Mouse (Mus musculus): ENCODE data around the gene Ciao1. TPM values are rescaled to one million over a fixed set of nuclear protein-coding genes. Genes with fewer than 3 reads are reported as not detected.

Gene Ciao1
- total and polyA plus RNA-seq, 3 experiments, result 83.8 to 86.3 TPM; not detected in 1

- no peak for TF ChIP-seq TAL1 (IDR thresholded peaks at IDR 0.05; ENCODE audit: low read length)
Measured at GRCm38 (mm10) chr2:127204932-127205331, 42.7 kb downstream of the Ciao1 start (continued).

Other genes starting within 250 kb of the Ciao1 start
- 9.4 and 10.5 TPM in 2 replicates for gene Ap4e1, start 239.1 kb downstream of the Ciao1 start, total RNA-seq (2012; rRNA removed)
- gene Ap4e1, start 239.1 kb downstream of the Ciao1 start, polyA plus RNA-seq (2012; ENCODE audit: insufficient read depth in 1 of 2, insufficient read length in 2 of 2, low read depth in 1 of 2, low replicate concordance in 2 of 2, missing spikeins in 1 of 2), result 1 to 10 TPM in 1 of 2 experiments, not detected in 1; 9.4 TPM
- 22.7 and 23.7 TPM in 2 replicates for gene Blvra, start 177.2 kb downstream of the Ciao1 start, total RNA-seq (2012; rRNA removed)
- 10 to 100 TPM in 1 of 2 experiments, not detected in 1; 18.7 TPM for gene Blvra, start 177.2 kb downstream of the Ciao1 start, polyA plus RNA-seq (2012; ENCODE audit: insufficient read depth in 1 of 2, insufficient read length in 2 of 2, low read depth in 1 of 2, low replicate concordance in 2 of 2, missing spikeins in 1 of 2)
- 37.5 and 41.5 TPM in 2 replicates for gene Ncaph, start 113.9 kb downstream of the Ciao1 start, total RNA-seq (2012; rRNA removed)
- gene Ncaph, start 113.9 kb downstream of the Ciao1 start, polyA plus RNA-seq (2012; ENCODE audit: insufficient read depth in 1 of 2, insufficient read length in 2 of 2, low read depth in 1 of 2, low replicate concordance in 2 of 2, missing spikeins in 1 of 2), result 10 to 100 TPM in 1 of 2 experiments, not detected in 1; 49.4 TPM
- 20.6 and 22.7 TPM in 2 replicates for gene Itpripl1, start 104.4 kb downstream of the Ciao1 start, total RNA-seq (2012; rRNA removed)
- gene Itpripl1, start 104.4 kb downstream of the Ciao1 start, polyA plus RNA-seq (2012; ENCODE audit: insufficient read depth in 1 of 2, insufficient read length in 2 of 2, low read depth in 1 of 2, low replicate concordance in 2 of 2, missing spikeins in 1 of 2), result 10 to 100 TPM in 1 of 2 experiments, not detected in 1; 27.3 TPM
- 1.2 and 1.5 TPM in 2 replicates for gene 1810024B03Rik, start 39.5 kb downstream of the Ciao1 start, total RNA-seq (2012; rRNA removed)
- 1 to 10 TPM in 1 of 2 experiments, not detected in 1; 1.9 TPM for gene 1810024B03Rik, start 39.5 kb downstream of the Ciao1 start, polyA plus RNA-seq (2012; ENCODE audit: insufficient read depth in 1 of 2, insufficient read length in 2 of 2, low read depth in 1 of 2, low replicate concordance in 2 of 2, missing spikeins in 1 of 2)
- 114 and 122 TPM in 2 replicates for gene Snrnp200, start 39.4 kb downstream of the Ciao1 start, total RNA-seq (2012; rRNA removed)
- 100 to 1,000 TPM in 1 of 2 experiments, 10 to 100 TPM in 1; 67.5 to 137 TPM for gene Snrnp200, start 39.4 kb downstream of the Ciao1 start, polyA plus RNA-seq (2012; ENCODE audit: insufficient read depth in 1 of 2, insufficient read length in 2 of 2, low read depth in 1 of 2, low replicate concordance in 2 of 2, missing spikeins in 1 of 2)
- gene Tmem127, start 92 bp upstream of the Ciao1 start, total RNA-seq (2012; rRNA removed), result 8.3 and 10.3 TPM in 2 replicates
- gene Tmem127, start 92 bp upstream of the Ciao1 start, polyA plus RNA-seq (2012; ENCODE audit: insufficient read depth in 1 of 2, insufficient read length in 2 of 2, low read depth in 1 of 2, low replicate concordance in 2 of 2, missing spikeins in 1 of 2), result 10 to 100 TPM in 1 of 2 experiments, not detected in 1; 16.6 TPM
- 87.9 and 88.0 TPM in 2 replicates for gene Stard7, start 22.4 kb upstream of the Ciao1 start, total RNA-seq (2012; rRNA removed)
- gene Stard7, start 22.4 kb upstream of the Ciao1 start, polyA plus RNA-seq (2012; ENCODE audit: insufficient read depth in 1 of 2, insufficient read length in 2 of 2, low read depth in 1 of 2, low replicate concordance in 2 of 2, missing spikeins in 1 of 2), result 100 to 1,000 TPM in 1 of 2 experiments, 10 to 100 TPM in 1; 87.7 to 134 TPM
- gene Dusp2, start 88.3 kb upstream of the Ciao1 start, total RNA-seq (2012; rRNA removed), result 6.5 and 10.4 TPM in 2 replicates
- gene Dusp2, start 88.3 kb upstream of the Ciao1 start, polyA plus RNA-seq (2012; ENCODE audit: insufficient read depth in 1 of 2, insufficient read length in 2 of 2, low read depth in 1 of 2, low replicate concordance in 2 of 2, missing spikeins in 1 of 2), result 10 to 100 TPM in 1 of 2 experiments, not detected in 1; 11.6 TPM
- not detected in 2 replicates for gene Astl, start 90.8 kb upstream of the Ciao1 start, total RNA-seq (2012; rRNA removed)
- not detected for gene Astl, start 90.8 kb upstream of the Ciao1 start, polyA plus RNA-seq (2012; ENCODE audit: insufficient read depth in 1 of 2, insufficient read length in 2 of 2, low read depth in 1 of 2, low replicate concordance in 2 of 2, missing spikeins in 1 of 2)
- gene Adra2b, start 115.4 kb upstream of the Ciao1 start, total RNA-seq (2012; rRNA removed), result not detected in 2 replicates
- not detected for gene Adra2b, start 115.4 kb upstream of the Ciao1 start, polyA plus RNA-seq (2012; ENCODE audit: insufficient read depth in 1 of 2, insufficient read length in 2 of 2, low read depth in 1 of 2, low replicate concordance in 2 of 2, missing spikeins in 1 of 2)
- not detected in 2 replicates for gene Gpat2, start 177.4 kb upstream of the Ciao1 start, total RNA-seq (2012; rRNA removed)
- under 1 TPM in 1 of 2 experiments, not detected in 1; 0.07 TPM for gene Gpat2, start 177.4 kb upstream of the Ciao1 start, polyA plus RNA-seq (2012; ENCODE audit: insufficient read depth in 1 of 2, insufficient read length in 2 of 2, low read depth in 1 of 2, low replicate concordance in 2 of 2, missing spikeins in 1 of 2)
- gene Fahd2a, start 196.7 kb upstream of the Ciao1 start, total RNA-seq (2012; rRNA removed), result 7.2 and 8.2 TPM in 2 replicates
- gene Fahd2a, start 196.7 kb upstream of the Ciao1 start, polyA plus RNA-seq (2012; ENCODE audit: insufficient read depth in 1 of 2, insufficient read length in 2 of 2, low read depth in 1 of 2, low replicate concordance in 2 of 2, missing spikeins in 1 of 2), result 1 to 10 TPM in 1 of 2 experiments, not detected in 1; 6.8 TPM